Mouse (Mus musculus): Measurements from ENCODE around the gene Srcin1.

Gene Srcin1

DNA sequence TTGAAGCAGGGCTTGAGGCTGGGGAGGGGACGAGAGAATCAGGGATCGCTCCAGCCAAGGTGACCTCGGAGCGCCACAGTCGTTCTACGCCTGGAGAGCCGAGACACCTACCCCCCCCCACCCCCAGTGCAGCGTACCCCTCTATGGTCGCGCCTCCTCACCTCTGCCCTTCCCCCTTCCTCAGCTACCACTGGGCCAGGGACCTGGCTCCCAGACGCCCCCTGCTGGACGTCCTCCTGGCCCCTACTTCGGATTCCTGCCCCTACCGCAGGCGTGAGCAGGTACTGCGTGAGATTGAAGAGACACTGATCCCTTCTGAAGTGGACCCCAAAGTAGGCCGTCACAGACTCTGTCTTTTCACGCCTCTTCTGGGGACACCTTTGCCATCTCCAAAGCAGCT, 348 bp downstream of the Srcin1 start:
- peak; percentile 78 to 80 for DNase-seq

DNA sequence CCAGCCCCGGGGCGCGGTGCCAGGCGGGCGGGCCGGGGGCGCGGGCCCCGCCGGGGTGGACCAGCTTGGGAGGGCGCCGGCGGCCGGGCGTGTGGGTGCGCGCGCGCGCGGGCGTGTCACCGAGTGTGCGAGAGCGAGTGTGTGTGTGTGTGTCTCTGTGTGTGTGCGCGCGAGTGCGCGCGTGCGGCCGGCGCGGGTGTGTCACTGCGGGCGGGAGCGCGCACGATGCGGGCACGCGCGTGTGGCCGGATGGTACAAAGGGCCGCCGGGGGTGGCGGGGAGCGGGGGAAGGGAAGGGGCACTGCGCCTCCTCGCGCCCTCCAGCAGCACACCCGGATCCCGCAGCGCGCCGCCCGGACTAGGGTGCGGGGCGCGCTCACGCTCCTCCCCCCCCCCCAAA, 911 bp downstream of the Srcin1 start:
- peak; percentile 25 to 45 for DNase-seq

DNA sequence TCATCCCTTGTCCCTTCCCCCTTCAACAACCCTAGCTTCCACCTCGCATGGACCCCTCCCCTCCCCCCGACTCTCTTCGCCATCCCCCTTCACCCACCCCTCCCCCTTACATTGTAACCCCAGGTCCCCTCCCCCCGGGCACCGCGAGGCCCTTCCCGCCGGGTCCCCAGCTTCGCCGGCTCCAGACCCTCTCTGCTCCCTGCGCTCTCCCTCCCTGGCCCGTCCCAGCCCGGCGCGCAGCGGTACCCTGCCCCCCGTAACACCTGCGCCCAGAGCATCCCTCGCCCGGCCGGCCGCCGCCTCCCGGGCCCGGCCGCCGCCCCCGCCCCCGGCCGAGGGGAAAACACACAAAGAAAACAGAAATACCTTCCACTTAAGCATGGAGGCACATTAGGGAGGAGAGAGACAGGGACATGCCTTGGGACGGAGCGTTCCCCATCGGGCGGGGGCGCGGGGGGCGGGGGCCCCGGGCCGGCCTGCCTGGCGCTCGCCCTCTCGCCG, 1.4 kb downstream of the Srcin1 start:
- peak; percentile 8 to 28 for DNase-seq

GRCm38 (mm10) chr11:97573891-97574550, 2.0 kb downstream of the Srcin1 start:
- DNase-seq: peak in 1 of 2 experiments; percentile 32

DNA sequence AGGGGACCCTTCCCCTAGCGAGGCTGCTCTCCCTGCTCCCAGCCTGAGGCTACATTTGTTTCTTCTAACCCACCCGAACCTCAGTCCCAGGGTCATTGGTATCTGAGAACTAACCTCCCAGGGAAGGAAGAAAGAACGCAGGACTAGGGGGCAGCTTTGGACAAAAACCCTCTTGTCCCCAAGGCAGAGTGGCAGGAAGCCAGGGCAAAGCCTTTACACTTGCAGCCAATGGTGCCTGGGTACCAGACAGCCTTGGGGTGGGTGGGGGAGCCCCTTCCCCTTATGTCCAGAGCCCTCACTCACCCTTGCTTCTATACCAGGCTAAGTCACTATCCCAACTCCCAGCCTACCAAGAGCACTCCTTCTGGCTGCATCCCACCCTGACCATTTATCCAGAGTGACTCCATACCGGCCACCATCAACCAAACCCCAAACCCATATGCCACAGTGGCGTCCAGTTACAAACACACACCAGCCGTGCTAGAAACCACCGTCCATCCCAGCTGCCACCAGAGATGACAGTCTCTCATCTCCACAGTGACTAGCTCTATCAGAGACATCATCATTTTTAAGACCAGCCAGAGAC, 3.0 kb downstream of the Srcin1 start:
- no peak for DNase-seq

DNA sequence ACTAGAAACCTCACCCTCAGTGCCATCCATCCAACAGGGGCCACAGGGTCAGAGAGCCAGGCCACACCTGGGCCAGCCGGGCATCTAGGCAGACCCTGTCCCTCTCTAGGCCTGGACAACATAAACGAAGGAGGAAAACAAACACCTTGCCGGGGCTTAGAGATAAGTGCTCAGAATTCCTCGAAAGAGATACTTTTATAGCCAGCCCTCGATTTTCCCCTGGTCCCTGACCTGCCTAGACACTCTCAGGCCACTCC, 4.0 kb downstream of the Srcin1 start:
- DNase-seq: no peak

DNA sequence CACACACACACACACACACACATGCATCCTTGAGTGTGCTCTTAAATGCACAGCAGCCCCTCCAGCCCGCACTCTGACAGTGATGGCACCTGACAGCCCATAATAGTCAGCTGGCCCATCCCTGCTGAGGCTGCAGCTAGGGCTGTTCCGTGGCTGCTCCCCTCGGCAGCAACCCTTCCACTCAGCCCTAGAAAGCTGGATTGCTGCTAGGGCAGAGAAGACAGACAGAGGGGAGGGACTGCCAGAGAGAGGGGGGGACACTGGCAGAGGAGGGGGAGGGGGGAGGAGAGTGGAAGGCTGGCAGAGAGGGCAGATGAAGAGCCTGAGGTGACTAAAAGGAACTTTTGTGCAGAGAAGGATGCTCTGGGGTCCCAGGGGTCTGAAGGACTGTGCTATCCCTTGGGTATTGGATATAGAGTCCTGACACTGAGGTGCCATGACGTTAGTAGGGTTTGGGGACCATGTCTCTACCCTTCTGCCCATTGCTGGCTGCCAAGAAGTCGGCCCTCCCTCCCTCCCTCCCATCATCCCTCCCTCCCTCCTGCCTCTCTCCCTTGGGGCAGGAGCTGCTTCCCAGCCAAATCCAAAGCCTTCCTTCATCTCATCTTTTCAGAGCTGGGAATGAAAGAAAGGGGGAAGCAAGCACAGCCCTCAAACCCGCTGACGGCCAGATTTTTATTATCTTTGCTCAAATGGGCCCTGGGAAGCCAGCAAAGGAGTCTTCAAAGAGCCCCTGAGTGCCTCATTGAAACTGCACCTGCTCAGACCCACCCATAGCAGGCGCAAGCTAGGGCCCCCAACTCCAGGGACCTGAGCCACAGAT, 4.5 kb downstream of the Srcin1 start:
- DNase-seq: no peak

DNA sequence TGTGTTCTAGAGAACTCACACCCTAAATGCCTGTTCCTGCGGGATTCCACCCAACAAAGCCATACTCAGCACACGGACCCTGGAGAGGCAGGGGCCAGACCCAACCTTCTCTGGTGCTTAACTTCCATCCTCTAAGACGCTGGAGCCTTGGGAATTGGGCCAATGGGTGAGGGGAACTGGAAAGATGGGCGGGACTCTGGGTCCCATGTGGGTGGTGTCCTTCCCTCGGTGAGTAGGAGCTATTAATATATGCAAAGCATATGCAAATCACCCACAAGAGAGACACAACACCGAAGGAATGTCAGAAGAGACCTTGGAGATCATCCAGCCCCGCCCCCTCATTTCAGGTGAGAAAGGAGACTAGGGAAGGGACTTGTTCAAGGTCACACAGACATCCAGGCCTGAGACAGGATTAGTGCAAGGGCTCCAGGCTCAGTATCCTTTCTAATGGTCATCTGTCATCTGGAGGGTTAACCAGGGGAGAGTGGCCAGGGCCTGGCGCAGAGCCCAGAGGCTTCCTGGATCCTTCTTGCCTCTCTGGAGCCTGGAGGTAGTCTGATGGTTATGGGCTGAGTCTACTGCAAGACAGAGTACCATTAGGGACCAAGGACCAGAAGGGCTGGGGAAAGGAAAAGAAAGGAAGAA, 5.4 kb downstream of the Srcin1 start:
- DNase-seq: no peak

DNA sequence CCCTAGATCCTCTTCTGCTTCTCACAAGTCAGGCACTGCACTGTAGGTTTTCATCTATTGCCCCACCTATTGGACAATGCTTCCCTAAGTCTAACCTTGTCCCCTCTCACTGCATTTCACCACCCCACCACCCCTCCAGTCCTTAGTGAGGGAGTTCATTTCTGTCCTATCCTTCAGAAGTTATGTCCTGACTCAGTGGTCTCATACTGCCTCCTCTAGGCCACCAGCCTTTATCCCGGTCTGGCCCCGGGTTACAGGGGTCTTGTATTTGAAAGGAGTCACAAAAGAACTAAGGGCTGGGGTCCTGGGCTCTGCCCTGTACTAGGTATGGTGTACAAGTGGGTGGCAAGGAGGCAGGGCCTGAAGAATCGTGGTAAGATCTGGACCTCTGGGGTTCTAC, 6.2 kb downstream of the Srcin1 start:
- DNase-seq: no peak

DNA sequence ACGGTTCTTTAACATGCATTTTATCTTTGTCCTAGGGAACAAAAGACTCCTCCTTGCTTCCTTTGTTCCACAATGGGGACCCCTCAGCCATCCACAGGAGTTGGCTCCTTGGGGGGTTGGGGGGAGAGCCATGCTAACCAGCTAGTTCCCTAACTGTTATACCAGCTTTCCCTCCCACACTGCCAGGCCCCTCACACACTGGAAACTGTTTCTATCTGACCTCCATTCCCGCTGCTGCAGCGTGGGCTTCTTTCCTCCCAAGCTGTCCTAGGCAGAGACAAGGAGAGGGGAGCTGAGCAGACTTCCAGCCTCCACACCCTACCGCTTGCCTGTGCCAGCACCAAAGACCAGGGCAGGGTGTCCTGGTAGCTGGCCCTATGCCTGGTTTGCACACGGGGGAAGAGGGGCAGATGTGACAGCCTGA, 6.7 kb downstream of the Srcin1 start:
- no peak for DNase-seq

DNA sequence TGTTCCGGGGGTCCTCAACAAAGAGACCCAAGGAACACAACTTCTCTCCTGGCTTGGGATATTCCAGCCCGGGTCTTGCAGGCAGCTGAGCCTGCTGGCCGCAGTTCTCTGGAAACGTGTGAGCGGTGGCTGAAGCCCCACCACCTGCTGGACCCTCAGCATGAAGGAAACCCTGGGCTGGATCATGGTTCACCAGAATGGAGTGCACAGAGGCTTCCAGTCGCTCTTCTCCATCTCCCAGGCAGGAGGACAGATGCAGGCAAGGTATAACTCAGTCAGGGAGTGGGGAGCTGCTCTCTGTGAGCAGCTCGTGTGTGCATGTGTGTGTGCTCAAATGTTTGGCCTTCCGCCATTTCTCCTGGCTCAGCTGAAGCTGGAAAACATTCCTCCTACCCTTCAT, 7.3 kb downstream of the Srcin1 start:
- peak; percentile 46 to 55 for DNase-seq

DNA sequence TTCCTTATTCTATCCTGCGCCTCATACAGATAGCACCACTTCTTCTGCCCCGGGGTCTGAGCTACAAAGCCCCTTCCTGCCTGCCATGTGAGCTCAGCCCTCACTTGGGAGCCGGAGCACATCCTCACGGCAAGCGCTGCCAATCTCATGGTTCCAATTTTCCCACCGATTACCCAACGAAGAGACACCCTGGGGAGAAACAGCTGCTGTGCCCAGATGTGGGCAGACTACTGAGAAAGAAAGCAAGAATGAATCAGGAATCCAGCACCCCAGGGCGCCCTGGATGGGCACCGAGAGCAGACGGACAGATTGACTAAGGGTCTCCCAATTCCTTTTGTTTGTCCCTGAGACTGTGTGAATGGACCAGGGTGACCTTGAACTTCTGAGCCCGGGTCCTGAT, 8.5 kb downstream of the Srcin1 start:
- no peak for DNase-seq

- DNase-seq: no peak
These were observed 9.4 kb downstream of the Srcin1 start for GRCm38 (mm10) chr11:97566551-97566950.

- no peak for DNase-seq
These were observed 12.3 kb downstream of the Srcin1 start for GRCm38 (mm10) chr11:97563730-97564129.

DNA sequence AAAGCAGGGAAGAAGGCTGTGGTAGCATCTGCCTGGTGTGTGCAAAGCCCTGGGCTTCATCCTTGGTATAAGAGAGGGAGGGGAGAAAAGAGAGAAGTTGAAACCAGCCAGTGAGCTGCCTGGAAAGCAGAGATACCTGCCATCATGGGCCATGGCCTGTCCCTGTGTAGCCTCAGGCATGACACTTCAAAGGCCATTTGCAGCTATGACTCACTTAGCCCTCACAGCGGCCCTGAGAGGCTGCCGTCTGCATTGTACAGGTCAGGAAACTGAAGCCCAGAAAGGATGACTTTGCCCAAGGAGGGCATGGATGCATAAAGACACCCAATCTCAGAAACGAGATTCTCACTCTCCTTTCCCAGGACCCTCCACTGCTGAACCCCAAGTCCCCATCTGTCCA, 13.4 kb downstream of the Srcin1 start:
- DNase-seq: no peak

- no peak for DNase-seq
These were observed 15.6 kb downstream of the Srcin1 start for GRCm38 (mm10) chr11:97560210-97560963.

GRCm38 (mm10) chr11:97559549-97559948, 16.4 kb downstream of the Srcin1 start:
- DNase-seq: no peak

- no peak for DNase-seq
These were observed 18.1 kb downstream of the Srcin1 start for GRCm38 (mm10) chr11:97557885-97558284.

- peak; percentile 75 to 77 for DNase-seq
These were observed 19.2 kb downstream of the Srcin1 start for GRCm38 (mm10) chr11:97556569-97557408.

DNA sequence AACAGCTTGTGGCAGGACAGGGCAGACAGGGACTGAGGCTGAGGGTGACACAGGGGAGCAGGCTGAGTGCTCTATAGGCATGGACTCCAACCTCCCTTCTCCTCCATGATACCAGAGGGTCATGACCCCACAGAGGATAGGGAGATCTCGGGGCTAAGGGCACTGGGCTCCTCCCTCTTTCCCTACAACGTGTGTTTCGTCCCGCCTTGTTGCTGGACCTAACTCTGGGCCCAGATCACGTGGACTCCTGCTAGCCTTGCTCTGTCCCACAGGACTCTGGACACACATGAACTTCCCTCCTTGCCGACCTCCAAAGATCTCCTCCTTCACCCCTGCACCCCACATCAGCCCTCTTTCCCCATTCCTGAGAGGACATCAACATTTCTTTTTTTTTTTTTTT, 20.8 kb downstream of the Srcin1 start:
- no peak for DNase-seq

- no peak for DNase-seq
These were observed 23.8 kb downstream of the Srcin1 start for GRCm38 (mm10) chr11:97552151-97552550.

DNA sequence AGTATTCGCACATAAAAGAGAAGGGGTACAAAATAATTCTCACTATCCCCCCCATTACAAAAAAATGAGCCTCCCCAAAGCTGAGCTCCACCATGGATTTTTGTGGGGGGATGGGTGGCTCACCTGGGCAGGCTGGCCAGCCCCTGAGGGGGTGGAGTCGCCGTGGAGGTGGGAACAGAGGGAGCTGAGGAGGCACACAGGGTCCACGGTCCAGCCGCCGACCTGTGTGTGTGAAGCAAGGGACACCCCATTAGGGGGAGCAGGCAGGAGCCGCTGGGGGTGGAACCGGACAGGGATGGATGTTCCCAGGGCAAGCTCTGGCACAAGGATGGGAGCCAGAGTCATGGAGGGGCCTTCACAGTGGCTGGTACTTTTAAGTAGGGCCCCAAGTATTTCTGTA, 27.2 kb downstream of the Srcin1 start:
- DNase-seq: no peak

Data from thymus, postnatal 36 days (tissue).